Mouse (Mus musculus) CD8-positive naive resting alpha-beta T cell, adult 57 days (primary cell): ENCODE measurements around the gene Ifih1. TPM values are rescaled to one million over a fixed set of nuclear protein-coding genes. Genes with fewer than 3 reads are reported as not detected.

Source experiments
- total RNA-seq: library from RNA; stranded (reverse); gene quantifications from one replicate; pipeline ENCODE4 v1.2.4, GENCODE M21; 2023

The Ifih1 gene
- 13.0 TPM for total RNA-seq

GRCm38 (mm10) chr2:62646014-62646645 is at the start of gene Ifih1:
Ifih1 (minus strand) TSS chr2:62646255.

GRCm38 (mm10) chr2:62664135-62664670 is 18.1 kb upstream of the Ifih1 start, which contains the start of gene Gca:
Gca (plus strand) TSS chr2:62664285.

GRCm38 (mm10) chr2:62573753-62574159 is 72.3 kb downstream of the Ifih1 start, which contains the start of gene Fap:
Fap (minus strand) TSS chr2:62574075.

Other genes with a start within 250 kb of the Ifih1 start
- gene Dpp4, start 234.0 kb downstream of the Ifih1 start, total RNA-seq = 135 TPM
- gene Gcg, start 162.6 kb downstream of the Ifih1 start, total RNA-seq = not detected
- gene Fap, start 72.2 kb downstream of the Ifih1 start, total RNA-seq = 1.2 TPM
- 0.24 TPM for gene Gca, start 18.0 kb upstream of the Ifih1 start, total RNA-seq